Mouse (Mus musculus) embryonic stem cell, embryonic (primary cell): ENCODE measurements around the gene Gpr35.

Experiments
- CTCF ChIA-PET, 4 experiments: fragments of 300-600 bp in 2 of 4; fragments of 350-600 bp in 2 of 4; sonication (Branson Sonifier 250); formaldehyde crosslinking; loops; one replicate each; lab custom pipeline; 2022; ENCODE audit warnings: inconsistent platforms in 2 of 4; lab: Charles Lee
- POLR2A ChIA-PET, 4 experiments: fragments of 300-600 bp in 2 of 4; fragments of 350-600 bp in 2 of 4; sonication (Branson Sonifier 250); formaldehyde crosslinking; loops; one replicate each; lab custom pipeline; 2022; ENCODE audit warnings: antibody characterized with exemption in 4 of 4, inconsistent platforms in 1 of 4; lab: Charles Lee

The Gpr35 gene

DNA sequence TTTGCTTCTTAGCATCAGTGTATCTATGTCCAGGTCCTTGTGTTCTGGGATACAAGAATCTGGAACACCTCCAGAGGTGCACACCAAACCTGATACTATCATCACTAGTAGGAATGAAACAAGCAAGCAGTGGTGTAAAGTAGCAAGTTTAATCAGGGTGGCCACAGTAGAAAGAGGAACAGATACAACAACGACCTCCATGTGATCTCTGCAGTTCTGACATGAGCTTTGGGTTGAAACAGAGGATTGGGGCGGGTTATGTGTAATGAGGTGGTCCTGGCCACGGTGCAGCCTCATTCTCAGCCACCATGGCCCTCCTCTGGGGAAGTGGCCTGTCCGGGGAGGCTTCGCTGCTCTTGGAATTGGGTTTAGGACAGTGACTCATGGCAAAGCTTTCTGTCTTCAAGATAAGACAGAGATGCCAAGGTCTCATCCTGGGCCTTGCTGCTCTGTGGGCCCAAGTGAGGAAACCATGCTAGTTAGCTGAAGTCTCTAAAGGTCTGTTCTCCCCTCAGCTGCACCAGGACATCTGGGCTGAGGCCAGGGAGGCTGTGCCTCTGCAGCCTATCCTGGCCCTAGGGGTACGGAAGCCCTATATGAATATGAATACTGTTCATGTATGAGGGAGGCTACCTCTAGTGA lies 41.7 kb downstream of the Gpr35 start:
- POLR2A ChIA-PET = no interaction called here
- CTCF ChIA-PET = no interaction called here

DNA sequence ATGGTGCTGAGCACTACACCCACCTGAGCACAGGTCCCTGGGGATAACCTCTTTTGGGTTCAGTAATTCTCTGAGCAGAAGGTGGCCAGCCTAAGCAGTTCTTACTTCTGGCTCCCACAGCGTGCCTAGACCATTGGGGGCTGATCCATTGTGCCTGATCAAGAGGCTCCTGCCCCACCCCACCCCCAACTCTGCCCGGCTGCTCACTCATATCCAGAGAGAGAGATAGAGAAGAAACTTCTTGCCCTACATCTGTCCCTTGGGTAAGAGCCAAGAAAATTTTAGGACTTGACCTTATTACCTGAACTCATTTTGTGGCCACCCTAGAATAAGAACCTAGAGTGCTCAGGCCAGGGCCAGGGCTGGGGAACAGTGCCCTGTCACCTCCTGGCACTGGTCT lies 42.2 kb downstream of the Gpr35 start:
- POLR2A ChIA-PET = no interaction called here

GRCm38 (mm10) chr1:93006061-93006460 lies 55.4 kb downstream of the Gpr35 start, which contains the start of gene Aqp12:
Gene Aqp12 (plus strand): TSS chr1:93006334.
- ChIA-PET POLR2A (no interaction called here), CTCF (no interaction called here)

More for the DNA sequence above, 42.2 kb downstream of the Gpr35 start:
- CTCF ChIA-PET = no interaction called here

DNA sequence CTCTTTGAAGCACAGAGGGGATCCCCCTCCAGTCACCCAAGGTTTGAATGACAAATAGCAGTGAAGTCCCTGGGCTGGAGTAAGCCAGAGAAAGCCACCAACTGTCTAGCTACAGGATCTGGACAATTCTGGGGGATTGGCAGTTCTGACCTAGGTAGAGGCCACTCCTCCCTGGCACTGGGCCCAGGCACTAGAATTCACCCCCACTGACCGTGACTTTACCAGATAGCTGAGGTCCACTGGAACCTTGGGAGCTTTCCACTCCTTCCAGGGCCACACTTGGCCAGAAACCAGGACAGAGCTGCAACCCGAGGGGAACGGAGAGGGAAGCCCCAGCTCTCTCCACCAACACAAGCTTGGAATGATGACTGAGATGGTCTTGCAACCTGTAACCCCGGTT lies 58.5 kb downstream of the Gpr35 start:
- POLR2A ChIA-PET = no interaction called here

GRCm38 (mm10) chr1:93010731-93011130 lies 60.1 kb downstream of the Gpr35 start:
- ChIA-PET CTCF (interaction anchor here (0.5 to 1.6 kb wide), 40 partner anchors 8 to 1282 kb away, joined by 3 to 9 read pairs (median 4); partner anchors contain the start of gene Otos (in 1 of the 4)), POLR2A (interaction anchor here in 2 of 4 experiments (1.0 kb wide), 2 partner anchors 101 to 202 kb away, joined by 3 read pairs; no protein-coding TSS in a partner anchor)

More for the DNA sequence above, 58.5 kb downstream of the Gpr35 start:
- CTCF ChIA-PET = interaction anchor here in 2 of 4 experiments (1.2 to 1.7 kb wide), 2 partner anchors 11 to 301 kb away, joined by 5 to 7 read pairs; no protein-coding TSS in a partner anchor

- POLR2A ChIA-PET = no interaction called here
- CTCF ChIA-PET = interaction anchor here in 1 of 4 experiments (1.2 kb wide), 1 partner anchor 24 kb away, joined by 3 read pairs; no protein-coding TSS in a partner anchor
Measured at GRCm38 (mm10) chr1:93012103-93012585, 61.5 kb downstream of the Gpr35 start.

DNA sequence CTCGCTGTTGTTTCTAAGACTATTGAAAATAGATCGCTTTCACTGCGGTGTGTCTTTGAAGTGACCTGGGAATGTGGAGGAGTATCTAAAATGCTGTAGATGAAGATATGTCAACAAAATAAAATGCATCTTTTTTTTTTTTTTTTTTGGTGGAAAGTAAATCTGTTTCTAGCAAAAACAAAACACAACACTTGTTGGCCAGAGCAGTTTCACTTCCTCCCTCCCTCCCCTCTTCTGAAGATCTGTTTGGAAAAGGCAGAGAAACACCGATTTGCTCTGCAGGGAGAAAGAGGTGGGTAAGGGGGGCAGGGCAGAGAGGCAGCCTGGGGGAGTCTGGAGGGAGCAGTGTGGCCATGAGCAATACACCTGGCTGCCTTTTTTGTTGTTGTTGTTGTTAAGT lies 62.7 kb downstream of the Gpr35 start:
- POLR2A ChIA-PET = no interaction called here

GRCm38 (mm10) chr1:93014460-93014859 lies 63.8 kb downstream of the Gpr35 start:
- ChIA-PET CTCF (interaction anchor here (0.5 to 2.2 kb wide), 34 partner anchors 9 to 1157 kb away, joined by 3 to 9 read pairs (median 4); partner anchors contain the start of genes Ankmy1 (in 1 of the 4) and Gpr35 (in 1 of the 4)), POLR2A (interaction anchor here in 1 of 4 experiments (0.5 kb wide), 2 partner anchors 247 to 631 kb away, joined by 3 to 8 read pairs; no protein-coding TSS in a partner anchor)

More for the DNA sequence above, 62.7 kb downstream of the Gpr35 start:
- CTCF ChIA-PET = interaction anchor here in 3 of 4 experiments (0.5 to 2.2 kb wide), 5 partner anchors 10 to 162 kb away, joined by 3 to 7 read pairs (median 4); partner anchors contain the start of gene Gpr35 (in 1 of the 3)

DNA sequence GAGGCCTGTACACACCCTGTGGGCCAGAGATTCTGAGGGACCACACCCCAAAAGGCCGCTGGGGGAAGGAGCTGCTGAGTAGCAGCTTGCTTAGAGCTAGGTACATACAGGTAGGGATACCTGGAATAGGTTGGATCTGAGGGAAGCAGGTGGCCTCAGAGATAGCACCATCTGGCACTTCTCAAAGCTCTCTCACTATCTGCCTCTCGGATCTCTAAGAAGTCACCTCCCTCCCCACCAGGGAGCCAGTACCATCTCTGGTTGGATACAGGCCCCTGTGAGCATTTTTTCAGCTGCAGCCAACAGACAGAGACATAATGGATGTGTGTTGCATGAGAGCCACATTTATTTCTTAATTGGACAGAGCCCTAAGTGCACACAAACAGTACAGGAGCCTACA lies 64.5 kb downstream of the Gpr35 start:
- CTCF ChIA-PET = interaction anchor here in 3 of 4 experiments (0.5 to 2.2 kb wide), 23 partner anchors 9 to 612 kb away, joined by 3 to 9 read pairs (median 4); partner anchors contain the start of gene Ankmy1 (in 1 of the 3)
- POLR2A ChIA-PET = interaction anchor here in 1 of 4 experiments (0.5 kb wide), 1 partner anchor 630 kb away, joined by 8 read pairs; no protein-coding TSS in a partner anchor

GRCm38 (mm10) chr1:93018716-93019115 lies 68.1 kb downstream of the Gpr35 start:
- ChIA-PET POLR2A (no interaction called here), CTCF (interaction anchor here in 2 of 4 experiments (0.6 to 1.4 kb wide), 2 partner anchors 8 to 73 kb away, joined by 3 to 5 read pairs; no protein-coding TSS in a partner anchor)

DNA sequence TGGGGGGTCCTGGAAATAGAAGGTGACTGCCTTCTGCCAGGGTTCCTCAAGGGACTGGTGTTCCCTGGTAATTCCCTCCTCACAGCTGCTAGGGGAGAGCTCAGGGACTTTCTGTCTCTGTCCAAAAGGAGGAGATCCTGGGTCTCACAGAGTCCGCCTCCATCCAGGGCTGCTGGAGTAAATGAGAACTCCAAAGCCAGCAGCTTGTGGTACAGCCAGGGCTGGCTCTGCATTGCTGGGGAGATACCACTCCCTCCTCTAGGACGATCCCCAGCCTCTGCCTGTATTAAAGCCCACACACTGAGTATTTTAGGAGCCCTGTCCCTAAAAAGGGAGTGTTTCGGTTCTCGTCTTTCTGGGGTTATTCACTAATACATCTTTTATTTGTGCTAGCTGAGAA lies 69.9 kb downstream of the Gpr35 start:
- ChIA-PET CTCF (interaction anchor here in 2 of 4 experiments (1.6 to 2.1 kb wide), 3 partner anchors 10 to 11 kb away, joined by 5 to 9 read pairs (median 6); no protein-coding TSS in a partner anchor), POLR2A (no interaction called here)

DNA sequence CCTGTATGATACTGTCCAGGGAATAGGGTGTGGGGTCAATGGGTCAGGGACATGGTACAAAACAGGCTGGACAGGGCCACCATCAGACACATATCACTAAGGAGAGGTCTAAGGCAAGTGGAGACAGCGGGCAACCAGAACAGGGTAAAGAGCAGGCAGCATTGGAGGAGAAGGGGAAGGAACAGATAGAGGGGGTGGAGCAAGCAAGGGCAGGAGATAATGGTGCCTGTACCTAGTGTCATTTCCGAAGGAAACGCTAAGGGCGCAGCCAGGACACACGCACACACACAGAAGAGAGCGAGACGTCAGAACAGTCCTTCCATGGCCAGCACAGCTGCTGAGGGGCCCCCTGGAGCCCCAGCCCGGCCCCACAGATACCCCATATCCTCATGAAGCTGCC lies 75.9 kb downstream of the Gpr35 start:
- ChIA-PET CTCF (interaction anchor here in 1 of 4 experiments (1.0 kb wide), 1 partner anchor 16 kb away, joined by 4 read pairs; no protein-coding TSS in a partner anchor), POLR2A (no interaction called here)

GRCm38 (mm10) chr1:93029387-93029786 lies 78.7 kb downstream of the Gpr35 start:
- ChIA-PET POLR2A (no interaction called here), CTCF (interaction anchor here in 1 of 4 experiments (1.2 kb wide), 1 partner anchor 10 kb away, joined by 3 read pairs; no protein-coding TSS in a partner anchor)

DNA sequence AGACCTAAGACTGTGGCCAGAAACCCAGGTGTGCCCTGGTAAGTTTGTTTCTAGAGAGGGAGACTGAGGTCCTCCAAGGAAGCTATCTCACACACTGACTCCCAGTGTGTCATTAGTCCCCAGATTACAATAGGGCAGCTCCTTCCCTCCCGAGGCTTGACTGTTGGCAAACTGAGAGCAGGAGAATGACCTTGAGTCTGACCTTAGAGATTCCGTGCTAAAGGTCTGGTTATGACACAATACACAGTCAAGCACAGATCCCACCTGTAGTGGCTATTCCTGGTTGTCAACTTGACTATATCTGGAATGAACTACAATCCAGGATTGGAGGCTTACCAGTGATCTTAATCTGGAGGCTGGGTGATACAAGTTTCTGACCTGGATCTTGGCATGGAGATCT lies 79.4 kb downstream of the Gpr35 start:
- CTCF ChIA-PET = interaction anchor here in 1 of 4 experiments (1.2 kb wide), 1 partner anchor 9 kb away, joined by 3 read pairs; no protein-coding TSS in a partner anchor
- POLR2A ChIA-PET = no interaction called here

DNA sequence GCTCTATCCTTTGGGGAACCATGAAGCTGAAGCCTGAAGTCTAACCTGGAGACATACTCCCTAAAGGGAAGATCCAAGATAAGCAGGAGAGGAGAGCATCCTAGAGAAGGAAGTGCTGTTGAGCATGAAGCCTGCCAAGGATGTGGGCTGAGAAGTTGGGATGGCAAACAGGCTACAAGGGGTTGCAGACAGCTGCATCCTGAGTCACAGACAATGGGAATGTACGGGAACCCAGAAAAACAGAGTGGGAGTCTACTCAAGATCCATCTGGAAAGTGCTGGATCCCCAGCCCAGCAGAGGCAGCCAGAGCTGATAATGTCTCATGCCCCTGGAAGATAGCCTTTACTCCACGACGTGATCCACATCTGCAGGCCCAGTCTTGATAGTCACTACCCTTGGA lies 80.5 kb downstream of the Gpr35 start:
- ChIA-PET POLR2A (no interaction called here), CTCF (interaction anchor here in 2 of 4 experiments (0.5 to 1.2 kb wide), 3 partner anchors 16 to 97 kb away, joined by 3 to 4 read pairs (median 3); no protein-coding TSS in a partner anchor)

DNA sequence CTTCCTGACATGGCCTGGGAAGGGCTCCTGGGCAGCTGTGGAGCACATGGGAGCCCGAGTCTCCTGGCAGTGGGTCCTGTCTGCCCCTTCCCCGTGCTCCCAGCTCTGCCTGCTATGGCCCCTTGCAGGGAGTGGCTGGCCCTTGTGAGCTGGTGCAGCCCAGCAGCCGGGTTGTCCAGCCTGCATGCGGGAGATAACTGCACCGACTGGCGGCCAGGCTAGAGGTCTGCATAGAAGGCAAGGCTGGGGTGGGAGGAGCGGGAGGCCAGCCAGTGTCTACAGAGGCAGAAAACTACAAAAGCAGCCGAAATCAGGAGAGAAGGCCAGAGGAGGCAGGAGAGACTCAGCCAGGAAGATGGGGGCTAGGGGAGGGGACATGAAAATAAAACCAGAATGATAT lies 83.3 kb downstream of the Gpr35 start:
- CTCF ChIA-PET = interaction anchor here in 1 of 4 experiments (1.9 kb wide), 1 partner anchor 19 kb away, joined by 7 read pairs; no protein-coding TSS in a partner anchor
- POLR2A ChIA-PET = interaction anchor here in 1 of 4 experiments (1.5 kb wide), 1 partner anchor 10 kb away, joined by 4 read pairs; no protein-coding TSS in a partner anchor

DNA sequence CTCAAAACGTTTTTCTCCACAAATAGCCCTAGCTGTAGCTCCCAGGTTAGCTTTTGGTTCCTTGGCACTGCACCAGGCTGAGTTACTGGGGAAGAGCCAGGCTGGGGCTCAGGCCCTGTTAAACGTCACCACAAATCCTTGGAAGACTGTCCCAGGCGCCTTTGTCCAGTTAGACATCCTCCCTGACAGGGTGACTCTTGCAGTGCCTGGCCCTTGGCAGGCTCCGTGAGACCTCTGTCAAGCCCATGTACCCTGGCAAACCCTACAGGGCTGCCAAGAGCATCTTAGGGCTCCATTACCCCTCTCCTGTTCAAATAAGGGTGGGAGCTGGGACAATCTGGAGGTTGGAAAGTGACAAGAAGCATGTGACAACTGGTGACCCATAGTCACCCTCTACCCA lies 85.3 kb downstream of the Gpr35 start:
- ChIA-PET POLR2A (interaction anchor here in 1 of 4 experiments (0.5 kb wide), 1 partner anchor 61 kb away, joined by 3 read pairs; no protein-coding TSS in a partner anchor), CTCF (interaction anchor here in 1 of 4 experiments (1.4 kb wide), 1 partner anchor 22 kb away, joined by 4 read pairs; no protein-coding TSS in a partner anchor)
